Mouse (Mus musculus) hindbrain, embryonic 15.5 days (tissue): ENCODE data around the gene Spry1. TPM values are rescaled to one million over a fixed set of nuclear protein-coding genes. Genes with fewer than 3 reads are reported as not detected.

Experiments
- ATAC-seq: fragments of 200-750 bp; cut with Nextera tagmentation; 2 replicates; pipeline ENCODE4 v1.8.0; 2017; ENCODE audit warnings: low read depth, moderate number of reproducible peaks, moderate TSS enrichment; ENCODE audit not compliant: low FRiP score
- H3K27ac ChIP-seq: fragments of 300-500 bp; sonication (generic); replicated peaks from 2 replicates; pipeline ENCODE4 v1.5.1; 2015; ENCODE audit warnings: mild to moderate bottlenecking, inconsistent platforms
- H3K27me3 ChIP-seq: fragments of 300-500 bp; sonication (generic); 2 replicates; pipeline ENCODE4 v1.6.1; 2015; ENCODE audit warnings: control low read depth, inconsistent platforms
- H3K36me3 ChIP-seq: fragments of 300-500 bp; sonication (generic); 2 replicates; pipeline ENCODE4 v1.6.1; 2015; ENCODE audit warnings: control low read depth, inconsistent platforms
- H3K4me1 ChIP-seq: fragments of 300-500 bp; sonication (generic); replicated peaks from 2 replicates; pipeline ENCODE4 v1.6.1; 2015; ENCODE audit warnings: control low read depth, inconsistent platforms
- H3K4me2 ChIP-seq: fragments of 300-500 bp; sonication (generic); 2 replicates; pipeline ENCODE4 v1.6.1; 2015; ENCODE audit warnings: moderate library complexity, mild to moderate bottlenecking, inconsistent platforms
- H3K4me3 ChIP-seq: fragments of 300-500 bp; sonication (generic); 2 replicates; pipeline ENCODE4 v1.5.1; 2015; ENCODE audit warnings: mild to moderate bottlenecking, inconsistent platforms
- H3K9ac ChIP-seq: fragments of 300-500 bp; sonication (generic); 2 replicates; pipeline ENCODE4 v1.6.1; 2015; ENCODE audit warnings: inconsistent platforms
- H3K9me3 ChIP-seq: fragments of 300-500 bp; sonication (generic); 2 replicates; pipeline ENCODE4 v1.6.1; 2016; ENCODE audit warnings: control low read depth, inconsistent platforms
- WGBS: fragments of 180-500 bp; shearing (Covaris S2); methylation state at CpG from one replicate; pipeline ENCODE4 v1.1.7; 2015; 5-methylcytosine and 5-hydroxymethylcytosine counted together
- polyA plus RNA-seq: library from polyadenylated mRNA; unstranded; fragments of >200 nt; fragmentation: Nextera tagmentation; extraction: Ambion mirVana; gene quantifications from 2 replicates; pipeline ENCODE4 v1.2.1, GENCODE M21; 2015

Spry1 gene
- polyA plus RNA-seq, 1 experiment from 2014 or later: 7.0 TPM

- ATAC-seq: no peak
Observed at GRCm38 (mm10) chr3:37613722-37614121, 26.0 kb upstream of the Spry1 start.

GRCm38 (mm10) chr3:37614878-37615650 is 24.7 kb upstream of the Spry1 start:
- Histone ChIP-seq H3K4me2 (no peak overlapping the region), H3K4me3 (no peak overlapping the region), H3K9me3 (no peaks in the 10 kb centered on the region), H3K4me1 (no peaks in the 10 kb centered on the region), H3K27ac (no peak overlapping the region), H3K36me3 (no peaks in the 10 kb centered on the region), H3K27me3 (no peaks in the 10 kb centered on the region), H3K9ac (no peak overlapping the region)
- ATAC-seq: no peak
- WGBS: 90% methylated on average over 10 of the region's 10 CpGs

More at GRCm38 (mm10) chr3:37613722-37614121, 26.0 kb upstream of the Spry1 start:
- Histone ChIP-seq H3K27me3 (no peaks in the 10 kb centered on the region), H3K9ac (no peak overlapping the region), H3K4me3 (no peak overlapping the region), H3K36me3 (no peaks in the 10 kb centered on the region), H3K27ac (no peak overlapping the region), H3K4me1 (no peaks in the 10 kb centered on the region), H3K4me2 (no peak overlapping the region), H3K9me3 (no peaks in the 10 kb centered on the region)
- WGBS: 64% methylated on average over 10 of the region's 10 CpGs

GRCm38 (mm10) chr3:37616586-37617547 is 22.9 kb upstream of the Spry1 start:
- ATAC-seq: no peak
- WGBS: 70% methylated on average over 21 of the region's 21 CpGs
- no peaks in the 10 kb centered on the region for H3K9me3 ChIP-seq

GRCm38 (mm10) chr3:37632246-37632645 is 7.5 kb upstream of the Spry1 start:
- ATAC-seq: no peak
- H3K27ac ChIP-seq: no peak overlapping the region
- no peaks in the 10 kb centered on the region for H3K27me3 ChIP-seq
- H3K9ac ChIP-seq: no peak overlapping the region
- no peak overlapping the region for H3K4me2 ChIP-seq
- H3K4me3 ChIP-seq: no peak overlapping the region
- H3K9me3 ChIP-seq: no peaks in the 10 kb centered on the region; the same call in 1 of the 2 replicates
- H3K36me3 ChIP-seq: no peaks in the 10 kb centered on the region
- WGBS: 96% methylated on average over 6 of the region's 6 CpGs
- no peaks in the 10 kb centered on the region for H3K4me1 ChIP-seq

More at GRCm38 (mm10) chr3:37616586-37617547, 22.9 kb upstream of the Spry1 start:
- Histone ChIP-seq H3K4me1 (no peaks in the 10 kb centered on the region), H3K4me2 (no peak overlapping the region), H3K9ac (no peak overlapping the region), H3K27me3 (no peaks in the 10 kb centered on the region), H3K27ac (no peak overlapping the region), H3K4me3 (no peak overlapping the region), H3K36me3 (no peaks in the 10 kb centered on the region)

GRCm38 (mm10) chr3:37632751-37633150 is 7.0 kb upstream of the Spry1 start:
- Histone ChIP-seq H3K27ac (no peak overlapping the region), H3K9ac (no peak overlapping the region), H3K36me3 (no peaks in the 10 kb centered on the region), H3K4me1 (no peaks in the 10 kb centered on the region), H3K9me3 (no peaks in the 10 kb centered on the region; the same call in 1 of the 2 replicates), H3K4me2 (no peak overlapping the region), H3K4me3 (no peak overlapping the region), H3K27me3 (no peaks in the 10 kb centered on the region)
- WGBS: 85% methylated on average over 3 of the region's 3 CpGs
- no peak for ATAC-seq

- no peaks in the 10 kb centered on the region for H3K36me3 ChIP-seq
- H3K4me3 ChIP-seq: no peak overlapping the region
- H3K9me3 ChIP-seq: no peaks in the 10 kb centered on the region
- no peak for ATAC-seq
- H3K9ac ChIP-seq: no peak overlapping the region
- no peak overlapping the region for H3K27ac ChIP-seq
- H3K4me1 ChIP-seq: 0 out of 2 replicates have a peak, but pooled peaks cover 5% of the 10 kb centered on the region
- WGBS: 33% methylated on average over 4 of the region's 4 CpGs
- H3K27me3 ChIP-seq: no peaks in the 10 kb centered on the region
- H3K4me2 ChIP-seq: no peak overlapping the region
Observed at GRCm38 (mm10) chr3:37634648-37635047, 5.1 kb upstream of the Spry1 start.

- Histone ChIP-seq H3K4me3 (no peak overlapping the region), H3K4me2 (no peak overlapping the region), H3K9ac (no peak overlapping the region), H3K27me3 (no peaks in the 10 kb centered on the region), H3K36me3 (no peaks in the 10 kb centered on the region), H3K27ac (no peak overlapping the region), H3K9me3 (no peaks in the 10 kb centered on the region), H3K4me1 (peaks cover 16% of the 10 kb centered on the region)
- WGBS: 86% methylated on average over 4 of the region's 4 CpGs
- no peak for ATAC-seq
Observed at GRCm38 (mm10) chr3:37636921-37637320, 2.8 kb upstream of the Spry1 start.

- Histone ChIP-seq H3K27me3 (peaks cover 7% of the 10 kb centered on the region), H3K27ac (peak overlapping the region; percentile 94), H3K4me1 (peaks cover 29% of the 10 kb centered on the region), H3K9ac (peak overlapping the region; percentile 81), H3K9me3 (no peaks in the 10 kb centered on the region), H3K4me2 (peak overlapping the region; percentile 72), H3K4me3 (peak overlapping the region; percentile 69), H3K36me3 (peaks cover 13% of the 10 kb centered on the region)
- WGBS: 0% methylated on average over 80 of the region's 86 CpGs
- peak; percentile 75 for ATAC-seq
Observed at GRCm38 (mm10) chr3:37640162-37640721, 495 bp downstream of the Spry1 start.

- peak; percentile 70 for ATAC-seq
Observed at GRCm38 (mm10) chr3:37640810-37641209, 1.1 kb downstream of the Spry1 start.

GRCm38 (mm10) chr3:37641796-37642680 is 2.3 kb downstream of the Spry1 start:
- peak overlapping the region; percentile 81; the same call in 1 of the 2 replicates for H3K9ac ChIP-seq
- no peak overlapping the region for H3K27ac ChIP-seq
- peak overlapping the region; percentile 69 for H3K4me3 ChIP-seq
- H3K4me2 ChIP-seq: peak overlapping the region; percentile 72
- H3K4me1 ChIP-seq: peaks cover 29% of the 10 kb centered on the region
- H3K36me3 ChIP-seq: peaks cover 17% of the 10 kb centered on the region
- WGBS: 36% methylated on average over 20 of the region's 20 CpGs
- peaks cover 7% of the 10 kb centered on the region for H3K27me3 ChIP-seq
- H3K9me3 ChIP-seq: no peaks in the 10 kb centered on the region
- ATAC-seq: no peak

More at GRCm38 (mm10) chr3:37640810-37641209, 1.1 kb downstream of the Spry1 start:
- H3K36me3 ChIP-seq: peaks cover 13% of the 10 kb centered on the region
- H3K4me2 ChIP-seq: peak overlapping the region; percentile 72
- WGBS: under 1% methylated on average over 29 of the region's 47 CpGs
- peak overlapping the region; percentile 94 for H3K27ac ChIP-seq
- H3K9me3 ChIP-seq: no peaks in the 10 kb centered on the region
- peaks cover 29% of the 10 kb centered on the region for H3K4me1 ChIP-seq
- H3K9ac ChIP-seq: peak overlapping the region; percentile 81
- peak overlapping the region; percentile 69 for H3K4me3 ChIP-seq
- peaks cover 7% of the 10 kb centered on the region for H3K27me3 ChIP-seq

GRCm38 (mm10) chr3:37642681-37643214 is 3.0 kb downstream of the Spry1 start:
- no peaks in the 10 kb centered on the region for H3K9me3 ChIP-seq
- no peak overlapping the region for H3K9ac ChIP-seq
- no peak overlapping the region for H3K27ac ChIP-seq
- peaks cover 7% of the 10 kb centered on the region for H3K27me3 ChIP-seq
- H3K4me3 ChIP-seq: peak overlapping the region; percentile 69
- WGBS: 74% methylated on average over 21 of the region's 21 CpGs
- ATAC-seq: no peak
- peaks cover 29% of the 10 kb centered on the region for H3K4me1 ChIP-seq
- peaks cover 17% of the 10 kb centered on the region for H3K36me3 ChIP-seq
- peak overlapping the region; percentile 72 for H3K4me2 ChIP-seq
